13 mouse cellular contexts compared by ENCODE assay signal in the genomic region with DNA sequence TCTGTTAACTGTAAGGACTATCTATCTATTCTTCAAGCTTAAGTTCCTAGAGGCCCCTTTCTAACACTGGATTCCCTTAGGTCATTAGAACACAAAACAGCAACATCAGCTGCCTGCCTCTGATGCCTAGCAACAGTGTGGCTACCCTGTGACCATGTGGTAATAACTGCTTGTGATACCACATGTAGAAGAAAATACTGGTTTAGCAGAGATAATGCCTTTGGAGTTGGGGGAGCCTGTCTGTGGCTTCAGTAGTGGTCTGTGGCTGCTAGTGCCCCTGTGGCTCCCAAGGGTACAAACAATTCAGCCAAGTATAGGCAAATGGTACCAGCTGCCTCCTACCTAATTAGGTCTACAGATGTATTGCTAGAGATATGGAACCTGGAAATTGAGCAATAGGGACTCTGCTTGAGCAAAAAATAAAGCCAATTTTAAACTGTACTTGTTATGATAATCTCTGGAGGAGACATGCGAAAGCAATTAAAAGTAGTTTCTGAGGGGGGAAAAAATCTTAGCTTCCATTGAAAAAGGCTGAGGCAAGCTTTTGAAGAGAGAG.
A peak's percentile ranks its signal among the peaks of the same experiment; 100 is the strongest.
DNase-seq lines count a peak whose midpoint lies in the region; ATAC-seq lines count a peak whose summit lies in the region.
"Had no signal": no experiment of that assay in that cellular context is flagged by ENCODE, and none has a peak within 500 bp of the region (broad histone marks: within the 10 kb centered on the region; RNA-seq: fewer than 3 reads in every experiment).

No protein-coding gene starts in this region.

- H3K9ac ChIP-seq in kidney, embryonic 15.5 days: no peak overlapping the region
- H3K9ac ChIP-seq in midbrain, embryonic 13.5 days (replicated peaks): no peak overlapping the region

- H3K4me2 ChIP-seq in kidney, embryonic 15.5 days: peak overlapping the region; percentile 92; the same call in 1 of the 2 replicates
- peak overlapping the region; percentile 95 for H3K4me2 ChIP-seq in midbrain, embryonic 13.5 days (replicated peaks)

- ATAC-seq in kidney, embryonic 15.5 days (replicated peaks; ENCODE audit: low FRiP score): no peak
- peak; percentile 23 to 39; a peak in 2 of 4 replicates for ATAC-seq in hematopoietic stem cell, adult 5-6 weeks (replicated peaks in 1 of 2; ENCODE audit: insufficient read depth in 1 of 2, low FRiP score in 2 of 2, low TSS enrichment in 1 of 2, low read depth in 1 of 2, poor library complexity in 2 of 2, severe bottlenecking in 2 of 2)
- ATAC-seq in midbrain, embryonic 13.5 days: no peak

- DNase-seq in embryo, embryonic 10.5 days (ENCODE audit: low spot score): peak; percentile 58
- DNase-seq in embryo, embryonic 11 days: no peak
- no peak for DNase-seq in kidney, postnatal 14 days
- DNase-seq in thymus, postnatal 36 days: no peak
- no peak for DNase-seq in layer of hippocampus, postnatal 36 days
- DNase-seq: adrenal gland, adult 2 months; cerebellum, adult 18-20 months; layer of hippocampus, adult 9-11 months; liver had no signal

- no peaks in the 10 kb centered on the region for H3K9me3 ChIP-seq in kidney, embryonic 15.5 days (replicated peaks)
- H3K9me3 ChIP-seq in midbrain, embryonic 13.5 days: no peaks in the 10 kb centered on the region

- WGBS in kidney, embryonic 15.5 days: 58% methylated on average over 1 of the region's 1 CpGs
- 50% methylated on average over 1 of the region's 1 CpGs for WGBS in midbrain, embryonic 13.5 days

- peak overlapping the region; percentile 92; the same call in 1 of the 2 replicates for H3K27ac ChIP-seq in kidney, embryonic 15.5 days
- 0 out of 2 replicates have a peak overlapping the region, but pooled peaks have one; percentile 2 for H3K27ac ChIP-seq in midbrain, embryonic 13.5 days
- H3K27ac ChIP-seq: macrophage had no signal

- H3K4me3 ChIP-seq in kidney, embryonic 15.5 days (replicated peaks): no peak overlapping the region
- no peak overlapping the region for H3K4me3 ChIP-seq in midbrain, embryonic 13.5 days (replicated peaks)

- H3K36me3 ChIP-seq in kidney, embryonic 15.5 days: no peaks in the 10 kb centered on the region
- H3K36me3 ChIP-seq in midbrain, embryonic 13.5 days: no peaks in the 10 kb centered on the region

- no peaks in the 10 kb centered on the region for H3K27me3 ChIP-seq in kidney, embryonic 15.5 days
- H3K27me3 ChIP-seq in midbrain, embryonic 13.5 days: no peaks in the 10 kb centered on the region

- H3K4me1 ChIP-seq in kidney, embryonic 15.5 days: peaks cover 49% of the 10 kb centered on the region
- H3K4me1 ChIP-seq in midbrain, embryonic 13.5 days (replicated peaks): peaks cover 45% of the 10 kb centered on the region

Comparison
In these comparisons a context has a peak if more than half of its experiments do, and no peak if none do; other contexts are left out.
1. ATAC-seq: peak in hematopoietic stem cell, adult 5-6 weeks (2 of 2); none in kidney, embryonic 15.5 days (single experiment) and midbrain, embryonic 13.5 days (single experiment).